Mouse (Mus musculus): ENCODE data around the gene Car5b. TPM values are rescaled to one million over a fixed set of nuclear protein-coding genes. Genes with fewer than 3 reads are reported as not detected.

Car5b gene
- polyA plus RNA-seq, 1 experiment, result 0.43 TPM

GRCm38 (mm10) chrX:163944381-163944780, 83.4 kb downstream of the Car5b start:
- DNase-seq (ENCODE audit: low read depth in 1 of 2, low spot score in 2 of 2), result no peak
- Histone ChIP-seq H3K4me1 (ENCODE audit: control insufficient read depth, insufficient read depth, insufficient read length) (no peaks in the 10 kb centered on the region), H3K4me3 (ENCODE audit: extremely low read depth, insufficient read depth, insufficient read length) (no peak overlapping the region), H3K27ac (ENCODE audit: insufficient read depth, low read length) (no peak overlapping the region), H3K36me3 (ENCODE audit: control insufficient read depth, insufficient read depth, low read length) (peaks cover 11% of the 10 kb centered on the region), H3K27me3 (ENCODE audit: control insufficient read depth, insufficient read depth, low read length) (no peaks in the 10 kb centered on the region)
- TF ChIP-seq CTCF (IDR thresholded peaks at IDR 0.05; ENCODE audit: extremely low read depth, insufficient read depth, insufficient read length, insufficient replicate concordance) (no peak), POLR2A (IDR thresholded peaks at IDR 0.05; ENCODE audit: low read depth, low read length) (no peak)
- WGBS, result 92% methylated on average over 3 of the region's 3 CpGs

GRCm38 (mm10) chrX:163938587-163938986, 89.2 kb downstream of the Car5b start:
- Histone ChIP-seq H3K4me3 (ENCODE audit: extremely low read depth, insufficient read depth, insufficient read length) (no peak overlapping the region), H3K27me3 (ENCODE audit: control insufficient read depth, insufficient read depth, low read length) (no peaks in the 10 kb centered on the region), H3K36me3 (ENCODE audit: control insufficient read depth, insufficient read depth, low read length) (peaks cover 8% of the 10 kb centered on the region), H3K4me1 (ENCODE audit: control insufficient read depth, insufficient read depth, insufficient read length) (no peaks in the 10 kb centered on the region), H3K27ac (ENCODE audit: insufficient read depth, low read length) (no peak overlapping the region)
- 82% methylated on average over 6 of the region's 6 CpGs for WGBS
- TF ChIP-seq POLR2A (IDR thresholded peaks at IDR 0.05; ENCODE audit: low read depth, low read length) (no peak), CTCF (IDR thresholded peaks at IDR 0.05; ENCODE audit: extremely low read depth, insufficient read depth, insufficient read length, insufficient replicate concordance) (no peak)
- no peak for DNase-seq (ENCODE audit: low read depth in 1 of 2, low spot score in 2 of 2)

DNA sequence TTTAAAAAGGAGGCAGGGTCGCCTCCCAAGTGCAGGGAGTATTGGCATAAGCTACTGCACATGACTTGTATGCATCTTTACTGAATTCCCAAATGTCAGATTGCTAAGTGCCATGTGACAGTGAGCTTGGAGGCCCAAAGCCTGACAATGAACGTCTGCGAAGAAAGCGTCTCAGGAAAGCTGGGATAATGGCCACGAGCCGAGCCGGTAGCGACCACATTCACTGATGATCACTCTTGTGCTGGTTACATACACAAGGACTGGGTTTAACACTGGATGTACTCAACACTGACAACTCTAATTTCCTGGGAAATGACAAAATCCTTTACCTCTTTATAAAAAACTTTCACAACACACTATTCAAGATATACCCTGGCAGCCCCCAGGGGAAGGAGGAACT, 93.1 kb downstream of the Car5b start:
- DNase-seq (ENCODE audit: low read depth in 1 of 2, low spot score in 2 of 2), result no peak
- H3K36me3 ChIP-seq (ENCODE audit: control insufficient read depth, insufficient read depth, low read length), result peaks cover 7% of the 10 kb centered on the region

DNA sequence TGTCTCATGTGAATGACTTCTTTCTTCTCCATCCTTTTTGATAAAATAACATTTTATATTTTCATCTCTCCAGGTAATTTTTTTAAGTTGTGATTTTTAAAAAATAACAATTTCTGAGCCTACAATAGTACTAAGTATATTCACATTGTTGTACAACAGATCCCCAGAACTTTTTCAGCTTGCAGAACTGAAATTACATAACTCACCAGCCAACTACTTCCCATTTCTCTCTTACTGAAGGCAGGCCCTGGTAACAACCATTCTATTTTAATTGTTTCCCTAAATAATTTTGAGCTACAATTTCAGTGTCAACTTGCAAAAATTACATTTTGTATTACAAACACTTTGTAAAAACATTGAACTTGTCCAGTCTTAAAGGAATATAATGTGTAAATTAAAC, 98.2 kb downstream of the Car5b start:
- H3K4me1 ChIP-seq (ENCODE audit: control insufficient read depth, insufficient read depth, insufficient read length), result no peaks in the 10 kb centered on the region
- no peak overlapping the region for H3K4me3 ChIP-seq (ENCODE audit: extremely low read depth, insufficient read depth, insufficient read length)
- TF ChIP-seq POLR2A (IDR thresholded peaks at IDR 0.05; ENCODE audit: low read depth, low read length) (no peak), CTCF (IDR thresholded peaks at IDR 0.05; ENCODE audit: extremely low read depth, insufficient read depth, insufficient read length, insufficient replicate concordance) (no peak)
- no peaks in the 10 kb centered on the region for H3K36me3 ChIP-seq (ENCODE audit: control insufficient read depth, insufficient read depth, low read length)
- no peak overlapping the region for H3K27ac ChIP-seq (ENCODE audit: insufficient read depth, low read length)
- DNase-seq (ENCODE audit: low read depth in 1 of 2, low spot score in 2 of 2), result no peak
- no peaks in the 10 kb centered on the region for H3K27me3 ChIP-seq (ENCODE audit: control insufficient read depth, insufficient read depth, low read length)

More for the DNA sequence above, 93.1 kb downstream of the Car5b start:
- WGBS, result 93% methylated on average over 8 of the region's 8 CpGs
- H3K4me1 ChIP-seq (ENCODE audit: control insufficient read depth, insufficient read depth, insufficient read length), result no peaks in the 10 kb centered on the region
- no peak overlapping the region for H3K27ac ChIP-seq (ENCODE audit: insufficient read depth, low read length)
- H3K27me3 ChIP-seq (ENCODE audit: control insufficient read depth, insufficient read depth, low read length), result no peaks in the 10 kb centered on the region
- H3K4me3 ChIP-seq (ENCODE audit: extremely low read depth, insufficient read depth, insufficient read length), result no peak overlapping the region
- TF ChIP-seq POLR2A (IDR thresholded peaks at IDR 0.05; ENCODE audit: low read depth, low read length) (no peak), CTCF (IDR thresholded peaks at IDR 0.05; ENCODE audit: extremely low read depth, insufficient read depth, insufficient read length, insufficient replicate concordance) (no peak)

Other genes with a start within 250 kb of the Car5b start
- gene Ap1s2, start 119.0 kb downstream of the Car5b start, polyA plus RNA-seq (2012; rRNA removed), result 1.7 and 3.1 TPM in 2 replicates
- gene Zrsr2, start 69.3 kb downstream of the Car5b start, polyA plus RNA-seq (2012; rRNA removed), result 9.0 and 11.8 TPM in 2 replicates
- 5.6 and 5.8 TPM in 2 replicates for gene Siah1b, start 48.5 kb upstream of the Car5b start, polyA plus RNA-seq (2012; rRNA removed)
- gene Cltrn, start 60.8 kb upstream of the Car5b start, polyA plus RNA-seq (2012; rRNA removed), result not detected in 2 replicates
- gene Ace2, start 111.3 kb upstream of the Car5b start, polyA plus RNA-seq (2012; rRNA removed), result not detected in 2 replicates
- gene Bmx, start 230.2 kb upstream of the Car5b start, polyA plus RNA-seq (2012; rRNA removed), result 0.09 TPM in 2 replicates
- 0.97 and 0.99 TPM in 2 replicates for gene Pir, start 241.4 kb upstream of the Car5b start, polyA plus RNA-seq (2012; rRNA removed)